ENCODE assay signal across 11 mouse cellular contexts in the genomic region with DNA sequence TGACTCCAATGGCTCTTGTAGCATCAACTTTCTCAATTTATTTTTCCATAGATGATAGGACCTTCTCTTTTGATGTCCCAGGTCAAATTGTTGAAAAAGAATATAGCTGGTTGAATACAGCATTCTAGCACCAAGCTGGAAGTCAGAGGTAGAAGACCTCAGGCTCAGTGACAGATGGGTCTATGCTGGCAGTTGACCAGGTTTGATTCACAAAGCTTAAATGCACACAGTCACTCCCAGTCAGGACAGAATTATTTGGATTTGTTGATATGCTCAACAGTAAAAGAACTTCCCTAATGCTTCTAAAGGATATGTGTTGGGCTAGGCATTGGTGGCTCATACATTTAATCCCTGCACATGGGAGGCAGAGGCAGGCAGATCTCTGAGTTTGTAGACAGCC.
"Had no signal": no experiment of that assay in that cellular context is flagged by ENCODE, and none has a peak within 500 bp of the region (broad histone marks: within the 10 kb centered on the region; RNA-seq: fewer than 3 reads in every experiment).

No protein-coding gene starts in this region.

- ATAC-seq: liver, embryonic 12.5 days; midbrain, embryonic 13.5 days; midbrain, embryonic 16.5 days had no signal

- DNase-seq: kidney, postnatal 25 days; layer of hippocampus, adult 9-11 months; liver; lung, adult 18-20 months; lung, postnatal 10 days; lung, postnatal 36 days; thymus, adult 2 months; thymus, postnatal 25 days had no signal
